Mouse (Mus musculus) spleen, postnatal 10 days (tissue): ENCODE results near the gene Thsd4.
"Not testable (repeated sequence)": the region's sequence is repeated elsewhere in the genome, so short reads cannot be mapped to it uniquely, and the experiment has no call there.

Experiments used
- DNase-seq, 2 experiments: peaks; one replicate each; pipeline ENCODE4 v3.0.0; 2021 to 2022; ENCODE audit warnings: low spot score in 2 of 2

Thsd4 gene

DNA sequence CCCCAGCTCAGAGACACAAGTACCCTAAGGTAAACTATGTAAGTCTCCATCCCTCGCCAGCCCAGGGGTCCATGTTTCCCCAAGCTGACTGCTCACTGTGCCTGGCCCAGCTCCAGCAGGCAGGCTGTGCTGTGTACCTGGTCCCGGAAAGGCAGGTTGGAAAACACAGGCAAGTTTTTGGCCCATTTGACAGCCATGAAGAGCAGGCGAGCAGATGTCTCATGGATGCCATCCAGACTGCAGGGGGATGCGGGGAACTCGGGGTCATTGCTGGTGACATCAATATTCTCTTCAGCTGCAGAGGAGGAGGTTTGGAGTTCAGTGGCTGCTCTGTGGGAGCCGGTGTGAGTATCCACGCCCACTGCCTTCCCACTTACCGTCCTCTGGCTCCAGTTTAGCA, 573.6 kb downstream of the Thsd4 start:
- DNase-seq: no peak

DNA sequence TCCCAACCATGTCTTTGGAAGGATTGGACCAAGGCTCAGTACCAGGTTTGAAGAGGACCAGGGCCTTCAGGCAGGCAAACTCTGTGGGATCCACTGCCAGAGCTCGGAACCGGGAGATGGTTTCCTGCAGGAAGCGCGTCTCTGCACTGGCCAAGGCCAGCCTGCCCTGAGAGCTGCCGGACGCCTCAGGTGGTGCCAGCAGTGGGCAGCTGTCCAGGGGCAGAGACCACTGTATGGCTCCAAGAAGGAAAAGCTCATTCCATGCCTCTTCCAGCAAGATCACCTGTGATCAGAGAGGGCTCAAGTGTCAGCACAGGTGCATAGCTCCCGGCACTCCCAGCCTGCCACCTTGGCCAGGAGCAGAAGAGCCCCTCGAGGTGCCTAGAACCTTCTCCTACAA, 574.6 kb downstream of the Thsd4 start:
- DNase-seq: no peak

DNA sequence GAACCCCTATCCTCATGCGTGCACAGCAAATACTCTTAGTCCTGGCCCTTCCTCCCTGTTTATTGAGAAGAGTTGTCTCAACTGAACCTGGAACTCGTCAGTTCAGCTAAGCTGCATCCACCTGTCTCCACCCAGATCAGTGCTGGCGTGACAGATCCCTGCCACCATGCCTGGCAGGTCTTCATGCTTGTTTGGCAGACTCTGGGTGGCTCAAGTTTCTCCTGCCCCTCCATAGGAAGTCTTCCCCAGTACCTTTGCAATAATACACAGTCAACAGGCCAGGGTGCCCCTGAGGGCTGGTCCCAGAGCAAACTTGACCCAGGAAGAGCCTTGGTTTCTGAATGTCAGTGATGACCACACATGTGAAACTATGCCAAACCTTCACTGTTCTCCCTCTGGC, 576.6 kb downstream of the Thsd4 start:
- no peak for DNase-seq

DNA sequence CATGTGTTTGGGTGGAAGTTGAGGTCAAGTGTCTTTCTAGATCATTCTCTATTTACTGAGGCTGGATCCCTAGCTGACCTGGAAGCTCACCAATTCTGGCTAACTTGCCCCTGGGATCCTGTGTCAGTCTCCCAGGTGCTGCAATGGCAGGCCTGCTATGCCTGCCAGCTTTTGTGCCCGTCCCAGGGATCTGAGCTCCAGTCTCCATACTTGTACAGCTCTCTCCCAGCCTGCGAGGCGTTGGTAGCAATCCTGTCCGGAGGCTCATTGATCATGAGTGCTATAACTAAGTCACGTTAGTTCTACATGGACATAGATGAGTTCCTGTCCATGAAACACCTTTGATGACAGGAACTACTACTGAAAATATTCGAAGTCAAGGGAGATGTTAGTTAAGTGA, 578.0 kb downstream of the Thsd4 start:
- no peak for DNase-seq

DNA sequence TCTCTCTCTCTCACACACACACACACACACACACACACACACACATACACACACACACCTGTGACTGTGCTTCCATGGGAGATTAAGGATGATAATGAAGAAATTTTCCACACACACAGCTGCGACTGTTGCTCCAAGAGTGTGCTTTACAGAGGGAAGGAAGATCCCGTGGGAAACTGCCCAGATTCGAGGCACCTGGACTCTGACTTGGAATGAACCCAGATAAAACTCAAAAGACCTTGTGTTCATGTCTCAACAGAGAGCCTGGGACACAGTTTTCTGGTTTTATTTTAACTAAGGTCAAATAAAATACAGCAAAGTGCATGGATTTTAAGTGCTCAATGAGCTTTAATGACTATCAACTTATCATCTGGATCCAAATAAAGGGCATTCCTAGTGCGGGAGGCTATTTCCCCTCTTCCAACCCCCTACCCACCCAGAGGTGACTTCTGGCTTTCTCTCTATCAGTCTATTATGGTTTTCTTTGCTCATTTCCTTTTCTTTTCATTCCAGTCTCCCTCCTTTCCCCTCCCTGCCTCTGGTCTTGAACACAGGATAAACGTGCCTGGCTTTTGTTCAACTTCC, 579.3 kb downstream of the Thsd4 start:
- DNase-seq: no peak

DNA sequence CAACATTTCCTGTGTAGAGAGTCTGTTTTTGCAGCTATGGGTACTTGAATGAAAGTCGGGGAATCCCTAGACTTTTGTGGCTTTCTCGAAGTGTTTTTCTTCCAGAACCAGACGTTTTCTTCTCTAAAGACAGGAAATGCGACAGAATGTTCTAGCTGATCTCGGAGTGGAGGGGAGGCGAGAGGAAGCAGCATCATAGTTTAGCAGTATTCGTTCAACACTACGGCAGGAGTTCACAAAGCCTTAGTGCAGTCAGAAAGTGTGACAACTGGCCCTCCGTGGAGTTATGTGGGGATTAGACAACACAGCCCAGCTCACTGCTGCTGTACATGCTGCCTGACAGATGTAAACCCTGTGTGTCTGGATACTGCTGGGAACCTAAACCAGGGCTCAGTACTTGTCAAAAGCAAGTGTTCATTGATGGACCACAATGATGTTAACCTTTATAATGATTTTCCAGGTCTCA, 579.9 kb downstream of the Thsd4 start:
- DNase-seq: no peak

DNA sequence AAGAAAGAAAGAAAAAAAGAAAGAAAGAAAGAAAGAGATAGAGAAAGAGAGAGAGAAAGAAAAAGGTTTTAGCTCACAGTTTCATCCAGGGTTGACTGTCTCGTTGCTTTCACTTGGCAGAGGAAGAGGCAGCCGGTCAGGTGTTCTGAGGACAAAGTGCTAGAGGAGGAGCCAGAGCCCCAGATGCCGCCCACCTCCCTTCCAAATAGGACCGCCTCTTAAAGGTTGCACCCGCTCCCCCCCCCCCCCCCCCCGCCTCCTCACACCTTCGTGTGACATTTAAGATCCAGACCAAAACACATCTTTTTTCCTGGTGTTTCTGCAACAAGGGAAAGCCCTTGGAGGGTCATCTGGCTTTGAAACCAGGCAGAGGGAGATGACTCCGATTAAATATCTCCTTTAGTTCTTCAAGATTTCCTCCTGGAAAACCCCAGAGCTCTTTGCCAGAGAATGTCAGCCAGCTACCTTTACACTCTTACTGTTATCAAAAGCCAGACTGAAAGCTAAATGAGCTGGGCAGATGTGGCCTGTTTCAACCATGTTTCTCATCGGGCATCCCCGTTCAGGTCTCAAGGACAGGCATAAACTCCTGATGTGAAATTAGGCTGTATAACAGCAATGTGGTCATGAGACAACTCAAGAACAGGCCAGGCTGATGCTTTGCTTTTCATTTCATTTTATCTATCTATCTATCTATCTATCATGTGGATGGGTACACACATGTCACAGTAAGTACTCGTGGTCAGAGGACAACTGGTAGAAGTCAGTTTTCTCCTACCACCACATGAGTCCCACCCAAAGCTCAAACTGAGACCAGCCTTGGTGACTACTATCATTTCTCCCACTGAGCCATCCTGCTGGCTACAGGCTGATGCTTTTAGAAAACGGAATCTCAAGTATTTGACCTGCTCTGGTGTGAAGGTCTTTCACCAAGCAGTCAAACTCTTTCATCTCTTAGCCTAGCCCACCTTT, 580.6 kb downstream of the Thsd4 start:
- DNase-seq: no peak

DNA sequence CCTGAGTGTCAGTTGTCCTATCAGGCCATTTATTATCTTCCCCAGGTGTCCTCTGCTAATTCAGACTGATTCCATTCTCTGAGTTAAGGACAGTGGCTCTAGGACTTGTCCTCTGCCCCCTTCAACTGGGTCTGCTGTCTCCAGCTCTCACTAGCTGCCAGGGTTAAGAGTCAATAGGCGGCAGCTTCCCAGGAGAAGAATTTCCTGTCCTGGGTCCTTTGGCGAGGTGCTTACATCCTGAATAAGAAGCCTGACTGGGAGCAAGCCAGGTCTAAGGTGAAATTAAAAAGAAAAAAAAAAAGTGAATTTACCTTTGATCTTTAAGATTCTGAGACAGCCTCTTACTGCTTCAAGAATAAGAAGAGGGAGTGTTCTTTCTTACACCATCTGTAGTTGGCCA, 582.2 kb downstream of the Thsd4 start:
- no peak for DNase-seq

DNA sequence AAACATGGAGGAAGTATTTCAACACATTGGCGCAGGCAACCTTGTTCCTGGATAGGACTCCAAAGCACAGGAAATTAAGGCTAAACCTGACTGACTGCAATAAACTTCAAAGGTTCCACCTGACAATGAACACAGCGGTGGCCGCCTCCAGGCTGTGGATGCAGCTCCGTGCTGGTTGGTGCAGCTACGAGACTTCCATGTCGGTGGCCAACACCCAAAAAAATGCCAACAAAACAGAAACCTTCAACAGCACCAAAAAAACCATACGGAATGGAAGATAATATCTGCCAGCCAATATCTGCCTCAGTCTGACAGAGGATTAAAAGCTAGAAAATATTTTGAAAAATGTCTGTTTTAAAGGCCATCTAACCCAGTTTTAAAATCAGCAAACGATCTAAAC, 583.3 kb downstream of the Thsd4 start:
- no peak for DNase-seq

DNA sequence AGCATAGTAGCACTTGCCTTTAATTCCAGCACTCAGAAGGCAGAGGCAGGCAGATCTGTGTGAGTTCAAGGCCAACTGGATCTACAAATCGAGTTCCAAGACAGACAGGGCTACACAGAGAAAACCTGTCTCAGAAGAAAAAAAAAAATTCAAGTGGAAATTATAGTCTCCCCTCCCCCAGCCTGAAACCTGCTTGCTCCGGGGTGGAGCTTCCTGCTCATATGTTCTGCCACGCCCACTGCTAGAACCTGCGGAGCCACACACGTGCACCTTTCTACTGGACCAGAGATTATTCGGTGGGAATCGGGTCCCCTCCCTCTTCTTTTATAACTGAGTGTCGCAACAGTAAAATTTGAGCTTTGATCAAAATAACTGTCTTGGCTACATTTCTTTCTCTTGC, 586.0 kb downstream of the Thsd4 start:
- DNase-seq: not testable (repeated sequence)

DNA sequence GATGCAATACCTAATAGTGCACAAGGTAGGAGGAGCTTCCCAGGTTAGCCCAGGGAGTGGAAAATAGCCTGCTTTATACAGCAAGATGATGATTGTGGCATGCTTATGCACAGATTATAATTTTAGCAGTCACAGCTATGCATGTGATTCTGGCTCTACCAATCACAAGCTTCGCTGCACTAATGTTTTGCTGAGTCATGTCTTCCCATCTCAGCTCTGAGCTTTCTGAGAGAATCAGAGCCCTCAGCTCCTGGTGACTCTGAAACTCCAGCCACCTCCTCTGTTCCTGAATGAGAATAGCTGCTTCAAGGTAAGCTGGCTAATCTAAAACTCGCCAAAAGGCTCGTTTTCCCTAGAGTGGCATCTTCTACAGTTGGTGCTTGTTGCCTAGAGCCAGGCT, 591.6 kb downstream of the Thsd4 start:
- no peak for DNase-seq
